Mouse (Mus musculus) cerebellum, adult 2 months (tissue): ENCODE data around the gene Psap. TPM values are rescaled to one million over a fixed set of nuclear protein-coding genes. Genes with fewer than 3 reads are reported as not detected.

Source experiments
- DNase-seq, 2 experiments: peaks; one replicate each; pipeline ENCODE4 v3.0.0; 2021
- H3K27ac ChIP-seq: fragments of 200-500 bp; 2 replicates; pipeline ENCODE4 v1.5.1; 2012; ENCODE audit warnings: low read length, control low read depth, inconsistent platforms; ENCODE audit not compliant: insufficient read depth
- H3K27me3 ChIP-seq: fragments of 200-500 bp; 2 replicates; pipeline ENCODE4 v1.6.1; 2012; ENCODE audit warnings: inconsistent platforms, mild to moderate bottlenecking, low read length, moderate library complexity; ENCODE audit not compliant: control insufficient read depth, insufficient read depth
- H3K4me1 ChIP-seq: fragments of 200-500 bp; 2 replicates; pipeline ENCODE4 v1.6.1; 2011; ENCODE audit warnings: low read length; ENCODE audit not compliant: control insufficient read depth, insufficient read depth
- H3K4me3 ChIP-seq: fragments of 200-500 bp; replicated peaks from 2 replicates; pipeline ENCODE3; 2011; ENCODE audit warnings: mild to moderate bottlenecking, low read depth, low read length, control low read depth; ENCODE audit not compliant: insufficient read depth
- CTCF ChIP-seq: fragments of 200-500 bp; IDR thresholded peaks from 2 replicates; pipeline ENCODE4 v1.5.1; 2011; ENCODE audit warnings: low read depth, mild to moderate bottlenecking, control low read depth, low read length, moderate library complexity, borderline replicate concordance; ENCODE audit not compliant: insufficient read depth
- POLR2A ChIP-seq: fragments of 200-500 bp; IDR thresholded peaks from 2 replicates; pipeline ENCODE4 v1.6.1; 2011; ENCODE audit warnings: low read length, control low read depth, borderline replicate concordance; ENCODE audit not compliant: insufficient read depth
- WGBS: fragments of 180-500 bp; shearing (Covaris S2); methylation state at CpG from one replicate; pipeline ENCODE4 v1.1.7; 2018; 5-methylcytosine and 5-hydroxymethylcytosine counted together
- polyA plus RNA-seq: library from polyadenylated mRNA; depleted of rRNA; stranded (reverse); fragments of >200 nt; gene quantifications from 2 replicates; pipeline ENCODE4 v1.2.3, GENCODE M21; 2012

The Psap gene
- polyA plus RNA-seq, 1 experiment, result 2,061 TPM

DNA sequence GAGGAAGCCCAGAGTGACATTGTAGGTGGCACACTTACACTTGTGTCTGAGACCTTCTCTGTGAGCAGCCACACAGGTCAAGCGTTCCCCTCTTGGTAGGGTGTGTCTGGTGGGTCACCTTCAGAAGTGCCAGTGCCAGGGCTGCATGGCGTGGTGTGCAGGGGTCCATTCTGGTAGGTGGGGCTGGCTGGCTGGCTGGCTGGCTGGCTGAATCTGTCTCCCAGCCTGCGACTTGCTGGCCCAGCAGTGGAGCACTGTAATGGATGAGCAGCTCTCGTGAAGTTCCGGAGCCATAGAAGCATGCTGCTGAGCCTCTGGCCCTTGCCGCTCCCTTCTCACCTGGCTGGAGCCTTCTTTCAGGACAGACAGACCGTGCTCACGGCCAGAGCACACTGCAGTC lies 7.8 kb downstream of the Psap start:
- 24% methylated on average over 8 of the region's 8 CpGs for WGBS
- TF ChIP-seq CTCF (no peak), POLR2A (no peak)

GRCm38 (mm10) chr10:60285676-60286372 lies 8.4 kb downstream of the Psap start:
- H3K4me3 ChIP-seq, result peak overlapping the region; percentile 25
- DNase-seq, result peak in 1 of 2 experiments; percentile 58
- H3K27me3 ChIP-seq, result no peaks in the 10 kb centered on the region
- peaks cover 69% of the 10 kb centered on the region for H3K4me1 ChIP-seq
- H3K27ac ChIP-seq, result peak overlapping the region; percentile 33; the same call in 1 of the 2 replicates
- WGBS, result 39% methylated on average over 14 of the region's 14 CpGs
- TF ChIP-seq CTCF (no peak), POLR2A (no peak)

More for the DNA sequence above, 7.8 kb downstream of the Psap start:
- no peak for DNase-seq
- no peaks in the 10 kb centered on the region for H3K27me3 ChIP-seq
- peak overlapping the region; percentile 12; the same call in 1 of the 2 replicates for H3K27ac ChIP-seq
- H3K4me3 ChIP-seq, result peak overlapping the region; percentile 25
- peaks cover 69% of the 10 kb centered on the region for H3K4me1 ChIP-seq

GRCm38 (mm10) chr10:60286546-60286945 lies 9.1 kb downstream of the Psap start:
- DNase-seq, result no peak
- Histone ChIP-seq H3K27ac (no peak overlapping the region; the same call in 1 of the 2 replicates), H3K4me1 (peaks cover 66% of the 10 kb centered on the region), H3K4me3 (no peak overlapping the region), H3K27me3 (no peaks in the 10 kb centered on the region)
- TF ChIP-seq CTCF (no peak), POLR2A (no peak)
- 21% methylated on average over 7 of the region's 7 CpGs for WGBS

DNA sequence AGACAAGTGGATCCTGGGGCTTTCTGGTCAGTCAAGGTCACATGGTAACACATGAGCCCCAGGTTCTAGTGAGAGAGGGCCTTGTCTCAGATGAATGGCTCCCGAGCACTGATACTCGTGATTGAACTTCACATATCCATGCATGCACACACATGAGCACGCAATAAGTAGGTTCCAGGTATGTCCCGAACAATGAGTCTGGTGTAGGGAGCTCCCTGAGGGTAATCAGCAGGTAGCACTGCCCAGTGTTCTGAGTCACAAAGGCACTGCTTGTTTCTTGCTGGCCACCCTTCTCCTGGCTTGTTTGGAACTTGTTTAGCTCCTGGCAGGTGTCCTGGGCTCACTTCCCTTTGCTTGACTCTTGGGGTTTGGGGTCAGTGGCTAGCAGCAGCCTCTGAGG lies 9.7 kb downstream of the Psap start:
- WGBS, result 64% methylated on average over 4 of the region's 4 CpGs
- no peak for TF ChIP-seq CTCF
- TF ChIP-seq POLR2A, result no peak
- no peak for DNase-seq
- Histone ChIP-seq H3K27ac (no peak overlapping the region), H3K4me1 (peaks cover 62% of the 10 kb centered on the region), H3K4me3 (no peak overlapping the region), H3K27me3 (no peaks in the 10 kb centered on the region)

DNA sequence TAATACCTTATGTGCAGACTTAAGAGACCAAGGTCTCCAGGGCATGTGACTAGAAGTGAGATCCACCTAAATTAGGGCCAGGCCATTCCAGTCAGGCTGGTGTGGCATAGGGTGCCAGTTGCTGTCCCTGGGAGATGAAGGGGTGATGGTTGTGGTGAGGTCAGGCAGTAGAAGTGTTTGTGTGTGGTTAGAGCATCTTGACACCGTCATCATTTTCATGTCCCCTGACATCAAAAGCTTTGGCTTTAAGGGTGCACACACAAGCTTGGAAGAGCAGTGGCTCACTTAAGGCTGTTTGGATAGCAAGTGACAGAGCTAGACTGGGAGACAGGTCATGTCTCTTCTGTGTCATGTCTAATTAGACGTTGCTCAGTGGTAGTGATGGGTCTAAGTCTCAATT lies 10.3 kb downstream of the Psap start:
- Histone ChIP-seq H3K4me1 (peaks cover 58% of the 10 kb centered on the region), H3K27ac (no peak overlapping the region), H3K27me3 (no peaks in the 10 kb centered on the region), H3K4me3 (no peak overlapping the region)
- TF ChIP-seq POLR2A (no peak), CTCF (no peak)
- DNase-seq, result no peak
- 41% methylated on average over 2 of the region's 2 CpGs for WGBS

DNA sequence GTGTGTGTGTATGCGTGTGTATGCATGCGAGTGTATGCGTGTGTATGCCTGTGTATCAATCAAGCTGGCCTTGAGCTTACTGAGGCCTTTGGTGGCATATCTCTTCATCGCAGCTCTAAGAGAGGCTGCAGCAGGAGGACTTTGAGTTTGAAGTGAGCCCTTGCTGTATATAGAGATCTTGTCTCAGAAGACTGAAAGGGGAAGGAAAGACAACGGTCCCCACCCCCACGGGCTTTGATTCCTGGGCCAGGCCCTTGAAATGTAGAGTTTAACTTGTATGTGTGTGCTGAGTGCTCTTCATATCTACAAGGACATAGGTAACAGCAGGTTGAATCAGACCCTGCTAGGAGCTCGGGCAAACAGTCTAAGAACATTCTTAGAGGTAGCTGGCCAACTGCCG lies 11.8 kb downstream of the Psap start:
- H3K4me3 ChIP-seq, result no peak overlapping the region
- 78% methylated on average over 8 of the region's 8 CpGs for WGBS
- no peaks in the 10 kb centered on the region for H3K27me3 ChIP-seq
- TF ChIP-seq POLR2A (no peak), CTCF (no peak)
- H3K4me1 ChIP-seq, result peaks cover 49% of the 10 kb centered on the region
- DNase-seq, result no peak
- H3K27ac ChIP-seq, result no peak overlapping the region

GRCm38 (mm10) chr10:60290026-60290738 lies 12.8 kb downstream of the Psap start:
- 56% methylated on average over 7 of the region's 7 CpGs for WGBS
- Histone ChIP-seq H3K27me3 (no peaks in the 10 kb centered on the region), H3K4me3 (no peak overlapping the region), H3K27ac (no peak overlapping the region), H3K4me1 (peaks cover 41% of the 10 kb centered on the region)
- TF ChIP-seq CTCF, result no peak
- TF ChIP-seq POLR2A, result no peak
- DNase-seq, result no peak

DNA sequence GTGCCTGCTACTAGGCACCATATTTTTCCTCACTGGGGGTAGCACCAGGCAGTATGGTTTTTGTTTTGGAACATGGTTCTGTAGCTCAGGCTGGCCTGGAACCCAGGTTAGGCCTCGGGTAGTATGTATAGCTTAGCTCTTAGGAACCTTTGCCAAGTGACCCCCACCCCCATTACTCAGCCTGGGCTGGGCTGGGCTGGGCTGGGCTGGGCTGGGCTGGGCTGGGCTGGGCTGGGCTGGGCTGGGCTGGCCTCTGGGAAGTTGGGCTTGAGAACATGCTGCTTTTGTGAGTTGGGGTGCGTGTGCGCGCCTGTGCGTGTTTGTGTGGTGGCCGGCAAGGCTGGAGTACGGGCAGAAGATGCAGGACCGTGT lies 13.3 kb downstream of the Psap start:
- Histone ChIP-seq H3K4me1 (peaks cover 36% of the 10 kb centered on the region), H3K27me3 (no peaks in the 10 kb centered on the region), H3K4me3 (no peak overlapping the region), H3K27ac (no peak overlapping the region)
- DNase-seq, result no peak
- WGBS, result 72% methylated on average over 8 of the region's 8 CpGs
- TF ChIP-seq CTCF (no peak), POLR2A (no peak)
